Mouse (Mus musculus) liver, embryonic 14 days (tissue): ENCODE data around the gene P2ry13. TPM values are rescaled to one million over a fixed set of nuclear protein-coding genes. Genes with fewer than 3 reads are reported as not detected.

Source experiments
- polyA plus RNA-seq: library from polyadenylated mRNA; depleted of rRNA; stranded (reverse); fragments of >200 nt; gene quantifications from 2 replicates; pipeline ENCODE4 v1.2.3, GENCODE M21; 2012; rRNA removed

Gene P2ry13
- 1.9 and 2.4 TPM in 2 replicates for polyA plus RNA-seq

GRCm38 (mm10) chr3:59210727-59211126, at the start of gene P2ry13:
Gene P2ry13 (minus strand): TSS chr3:59210882.

GRCm38 (mm10) chr3:59194938-59195337, 15.7 kb downstream of the P2ry13 start, which contains the start of gene Gpr87:
Gene Gpr87 (minus strand): TSS chr3:59195104.

Other genes with a start within 250 kb of the P2ry13 start
- gene Med12l, start 205.1 kb downstream of the P2ry13 start, polyA plus RNA-seq: 0.58 and 0.71 TPM in 2 replicates
- gene Gpr171, start 109.1 kb downstream of the P2ry13 start, polyA plus RNA-seq: 0.37 and 0.46 TPM in 2 replicates
- 2.5 and 2.6 TPM in 2 replicates for gene P2ry14, start 57.3 kb downstream of the P2ry13 start, polyA plus RNA-seq
- gene Gpr87, start 15.8 kb downstream of the P2ry13 start, polyA plus RNA-seq: not detected in 2 replicates
- gene P2ry12, start 52.0 kb upstream of the P2ry13 start, polyA plus RNA-seq: 1.2 and 1.6 TPM in 2 replicates
- gene Igsf10, start 133.5 kb upstream of the P2ry13 start, polyA plus RNA-seq: 0.25 and 0.34 TPM in 2 replicates